Mouse (Mus musculus): ENCODE measurements around the gene Rhag. TPM values are rescaled to one million over a fixed set of nuclear protein-coding genes. Genes with fewer than 3 reads are reported as not detected.
A peak's percentile ranks its signal among the peaks of the same experiment; 100 is the strongest.

Gene Rhag
- 0.19 TPM in 1 of 2 replicates, not detected in the other for total RNA-seq (2014; fragmentation: Nextera tagmentation)
- total RNA-seq (2017): 0.17 TPM in 1 of 2 replicates, not detected in the other

GRCm38 (mm10) chr17:40810934-40811333 is at the start of gene Rhag:
TSS of gene Rhag (plus strand) at chr17:40811126.
- ATAC-seq (replicated peaks; ENCODE audit: poor library complexity, severe bottlenecking): no peak

GRCm38 (mm10) chr17:40763662-40764061 is 47.3 kb upstream of the Rhag start:
- peak; percentile 42 for ATAC-seq (replicated peaks; ENCODE audit: poor library complexity, severe bottlenecking)

- no peak for ATAC-seq (replicated peaks; ENCODE audit: poor library complexity, severe bottlenecking)
Measured at GRCm38 (mm10) chr17:40767120-40767519, 43.8 kb upstream of the Rhag start.

GRCm38 (mm10) chr17:40789877-40790276 is 21.0 kb upstream of the Rhag start:
- peak; percentile 99 for ATAC-seq (replicated peaks; ENCODE audit: poor library complexity, severe bottlenecking)

- ATAC-seq (replicated peaks; ENCODE audit: poor library complexity, severe bottlenecking): peak; percentile 82
Measured at GRCm38 (mm10) chr17:40793921-40794854, 16.7 kb upstream of the Rhag start.

GRCm38 (mm10) chr17:40802707-40803340 is 8.1 kb upstream of the Rhag start:
- no peak for ATAC-seq (replicated peaks; ENCODE audit: poor library complexity, severe bottlenecking)

- ATAC-seq (replicated peaks; ENCODE audit: poor library complexity, severe bottlenecking): peak; percentile 88
Measured at GRCm38 (mm10) chr17:40806550-40806949, 4.4 kb upstream of the Rhag start.

GRCm38 (mm10) chr17:40806953-40807572 is 3.9 kb upstream of the Rhag start, which contains the start of gene Crisp2:
TSS of gene Crisp2 (minus strand) at chr17:40807003.
- ATAC-seq (replicated peaks; ENCODE audit: poor library complexity, severe bottlenecking): no peak

GRCm38 (mm10) chr17:40808071-40808470 is 2.9 kb upstream of the Rhag start:
- ATAC-seq (replicated peaks; ENCODE audit: poor library complexity, severe bottlenecking): no peak

GRCm38 (mm10) chr17:40811560-40811959 is 634 bp downstream of the Rhag start:
- ATAC-seq (replicated peaks; ENCODE audit: poor library complexity, severe bottlenecking): no peak

- ATAC-seq (replicated peaks; ENCODE audit: poor library complexity, severe bottlenecking): no peak
Measured at GRCm38 (mm10) chr17:40812259-40812658, 1.3 kb downstream of the Rhag start.

GRCm38 (mm10) chr17:40817340-40817943 is 6.5 kb downstream of the Rhag start:
- no peak for ATAC-seq (replicated peaks; ENCODE audit: poor library complexity, severe bottlenecking)

GRCm38 (mm10) chr17:40821477-40821876 is 10.6 kb downstream of the Rhag start:
- ATAC-seq (replicated peaks; ENCODE audit: poor library complexity, severe bottlenecking): no peak

GRCm38 (mm10) chr17:40823817-40824216 is 12.9 kb downstream of the Rhag start:
- peak; percentile 54 for ATAC-seq (replicated peaks; ENCODE audit: poor library complexity, severe bottlenecking)

- ATAC-seq (replicated peaks; ENCODE audit: poor library complexity, severe bottlenecking): peak; percentile 92
Measured at GRCm38 (mm10) chr17:40824549-40824948, 13.6 kb downstream of the Rhag start.

GRCm38 (mm10) chr17:40831870-40832269 is 20.9 kb downstream of the Rhag start:
- peak; percentile 63 for ATAC-seq (replicated peaks; ENCODE audit: poor library complexity, severe bottlenecking)

GRCm38 (mm10) chr17:40837308-40837707 is 26.4 kb downstream of the Rhag start:
- ATAC-seq (replicated peaks; ENCODE audit: poor library complexity, severe bottlenecking): peak; percentile 84

GRCm38 (mm10) chr17:40855065-40855464 is 44.1 kb downstream of the Rhag start:
- ATAC-seq (replicated peaks; ENCODE audit: poor library complexity, severe bottlenecking): no peak

- peak; percentile 83 for ATAC-seq (replicated peaks; ENCODE audit: poor library complexity, severe bottlenecking)
Measured at GRCm38 (mm10) chr17:40868952-40869747, 58.2 kb downstream of the Rhag start.

GRCm38 (mm10) chr17:40872626-40873025 is 61.7 kb downstream of the Rhag start:
- ATAC-seq (replicated peaks; ENCODE audit: poor library complexity, severe bottlenecking): no peak
